Mouse (Mus musculus): ENCODE results near the gene Ccdc124. TPM values are rescaled to one million over a fixed set of nuclear protein-coding genes. Genes with fewer than 3 reads are reported as not detected.

The Ccdc124 gene
- polyA plus RNA-seq, 1 experiment from 2014 or later: 61.7 TPM

GRCm38 (mm10) chr8:70862824-70863641, 10.7 kb downstream of the Ccdc124 start, which contains the start of gene Kcnn1:
Gene Kcnn1 (minus strand): TSS chr8:70863258.
- Histone ChIP-seq H3K36me3 (ENCODE audit: control insufficient read depth, insufficient read depth) (peaks cover 7% of the 10 kb centered on the region; the same call in 1 of the 2 replicates), H3K27me3 (replicated peaks; ENCODE audit: control insufficient read depth, insufficient read depth, low read length) (peaks cover 38% of the 10 kb centered on the region), H3K4me2 (replicated peaks; ENCODE audit: low read depth) (peak within 1 kb of the TSS; percentile 67), H3K9ac (ENCODE audit: low read depth, low read length) (peak within 1 kb of the TSS; percentile 22; the same call in 1 of the 2 replicates), H3K4me1 (replicated peaks; ENCODE audit: control insufficient read depth, insufficient read depth, low read length) (peaks cover 13% of the 10 kb centered on the region; the same call in 1 of the 2 replicates), H3K9me3 (ENCODE audit: control insufficient read depth) (no peaks in the 10 kb centered on the region), H3K27ac (ENCODE audit: low read depth, low read length) (no peak within 1 kb of the TSS), H3K4me3 (ENCODE audit: low read depth, low read length) (peak within 1 kb of the TSS; percentile 33)
- ATAC-seq: no peak
- 1% methylated on average over 55 of the region's 55 CpGs for WGBS
- peak; percentile 58 for TF ChIP-seq CTCF (IDR thresholded peaks at IDR 0.05; ENCODE audit: low read depth)

- H3K27ac ChIP-seq (ENCODE audit: low read depth, low read length): no peak overlapping the region
- 38% methylated on average over 4 of the region's 4 CpGs for WGBS
- H3K27me3 ChIP-seq (replicated peaks; ENCODE audit: control insufficient read depth, insufficient read depth, low read length): peaks cover 12% of the 10 kb centered on the region
- H3K9me3 ChIP-seq (ENCODE audit: control insufficient read depth): no peaks in the 10 kb centered on the region
- no peak for ATAC-seq
- TF ChIP-seq CTCF (IDR thresholded peaks at IDR 0.05; ENCODE audit: low read depth): no peak
- no peaks in the 10 kb centered on the region for H3K36me3 ChIP-seq (ENCODE audit: control insufficient read depth, insufficient read depth)
- no peaks in the 10 kb centered on the region; the same call in 1 of the 2 replicates for H3K4me1 ChIP-seq (replicated peaks; ENCODE audit: control insufficient read depth, insufficient read depth, low read length)
- H3K4me2 ChIP-seq (replicated peaks; ENCODE audit: low read depth): no peak overlapping the region
- no peak overlapping the region for H3K9ac ChIP-seq (ENCODE audit: low read depth, low read length)
- H3K4me3 ChIP-seq (ENCODE audit: low read depth, low read length): no peak overlapping the region
Observed at GRCm38 (mm10) chr8:70857516-70857915, 16.2 kb downstream of the Ccdc124 start.

DNA sequence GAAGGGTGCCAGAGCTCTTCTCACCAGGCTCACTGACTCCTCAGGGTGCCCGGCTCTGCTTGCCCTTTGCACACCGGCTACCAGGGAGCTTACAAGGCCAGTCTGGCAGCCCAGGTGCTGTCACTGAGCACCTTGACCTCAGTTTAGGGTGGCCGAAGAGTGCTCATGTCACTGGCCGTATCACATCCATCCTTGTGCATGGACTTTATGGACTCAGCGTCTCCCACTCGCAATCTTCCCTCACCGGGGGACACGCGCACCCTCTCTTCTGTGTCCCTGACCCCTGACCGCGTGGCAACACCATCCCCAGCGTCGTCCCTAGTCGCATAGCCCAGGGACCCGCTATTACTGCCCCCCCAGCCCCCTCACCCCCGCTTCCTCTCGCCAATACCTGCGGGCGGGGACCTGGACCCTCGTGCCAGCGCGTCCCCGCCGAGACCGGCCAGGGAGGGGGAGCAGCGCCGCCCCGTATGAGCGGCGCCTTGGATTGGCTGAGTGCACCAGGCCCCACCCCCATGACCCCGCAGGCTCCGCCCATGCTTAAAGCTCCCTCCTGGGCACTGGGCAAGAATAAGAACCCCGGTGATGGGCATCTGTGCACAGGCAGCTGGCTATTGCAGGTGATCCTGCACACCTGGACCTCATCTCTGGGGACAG, 17.1 kb downstream of the Ccdc124 start:
- Histone ChIP-seq H3K4me1 (replicated peaks; ENCODE audit: control insufficient read depth, insufficient read depth, low read length) (no peaks in the 10 kb centered on the region; the same call in 1 of the 2 replicates), H3K36me3 (ENCODE audit: control insufficient read depth, insufficient read depth) (no peaks in the 10 kb centered on the region), H3K9ac (ENCODE audit: low read depth, low read length) (peak overlapping the region; percentile 27; the same call in 1 of the 2 replicates), H3K9me3 (ENCODE audit: control insufficient read depth) (no peaks in the 10 kb centered on the region), H3K4me2 (replicated peaks; ENCODE audit: low read depth) (peak overlapping the region; percentile 84), H3K4me3 (ENCODE audit: low read depth, low read length) (peak overlapping the region; percentile 45), H3K27ac (ENCODE audit: low read depth, low read length) (no peak overlapping the region), H3K27me3 (replicated peaks; ENCODE audit: control insufficient read depth, insufficient read depth, low read length) (peaks cover 4% of the 10 kb centered on the region; the same call in 1 of the 2 replicates)
- 7% methylated on average over 33 of the region's 33 CpGs for WGBS
- peak; percentile 71 for ATAC-seq
- no peak for TF ChIP-seq CTCF (IDR thresholded peaks at IDR 0.05; ENCODE audit: low read depth)

GRCm38 (mm10) chr8:70856028-70856427, 17.7 kb downstream of the Ccdc124 start:
- Histone ChIP-seq H3K36me3 (ENCODE audit: control insufficient read depth, insufficient read depth) (no peaks in the 10 kb centered on the region), H3K27ac (ENCODE audit: low read depth, low read length) (no peak overlapping the region), H3K4me3 (ENCODE audit: low read depth, low read length) (no peak overlapping the region), H3K27me3 (replicated peaks; ENCODE audit: control insufficient read depth, insufficient read depth, low read length) (no peaks in the 10 kb centered on the region), H3K9me3 (ENCODE audit: control insufficient read depth) (no peaks in the 10 kb centered on the region), H3K4me1 (replicated peaks; ENCODE audit: control insufficient read depth, insufficient read depth, low read length) (no peaks in the 10 kb centered on the region; the same call in 1 of the 2 replicates), H3K4me2 (replicated peaks; ENCODE audit: low read depth) (no peak overlapping the region), H3K9ac (ENCODE audit: low read depth, low read length) (no peak overlapping the region)
- WGBS: 71% methylated on average over 5 of the region's 5 CpGs
- no peak for TF ChIP-seq CTCF (IDR thresholded peaks at IDR 0.05; ENCODE audit: low read depth)
- no peak for ATAC-seq

DNA sequence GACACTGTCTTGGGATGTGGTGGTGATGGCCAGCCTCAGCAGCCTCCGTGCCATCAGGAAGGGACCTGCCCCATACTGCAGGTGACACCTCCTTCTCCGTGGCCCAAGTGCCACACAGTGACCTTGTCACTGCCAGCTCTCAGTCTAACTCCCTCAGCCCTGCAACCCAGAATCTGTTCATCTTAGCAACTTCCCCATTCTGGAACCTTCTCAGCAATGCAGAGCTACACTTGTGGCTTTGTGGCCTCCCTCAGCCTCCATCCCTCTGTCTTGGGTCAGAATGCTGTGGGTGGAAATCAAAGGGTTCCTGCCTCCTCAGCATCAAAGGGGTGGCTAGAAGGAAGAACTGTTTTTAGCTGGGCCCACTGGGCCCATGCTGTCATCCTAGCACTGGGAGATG, 19.9 kb downstream of the Ccdc124 start:
- ATAC-seq: no peak
- 74% methylated on average over 2 of the region's 2 CpGs for WGBS
- H3K36me3 ChIP-seq (ENCODE audit: control insufficient read depth, insufficient read depth): no peaks in the 10 kb centered on the region
- H3K9ac ChIP-seq (ENCODE audit: low read depth, low read length): no peak overlapping the region
- no peak overlapping the region for H3K4me3 ChIP-seq (ENCODE audit: low read depth, low read length)
- no peak overlapping the region for H3K27ac ChIP-seq (ENCODE audit: low read depth, low read length)
- H3K9me3 ChIP-seq (ENCODE audit: control insufficient read depth): no peaks in the 10 kb centered on the region
- no peaks in the 10 kb centered on the region for H3K27me3 ChIP-seq (replicated peaks; ENCODE audit: control insufficient read depth, insufficient read depth, low read length)
- no peaks in the 10 kb centered on the region; the same call in 1 of the 2 replicates for H3K4me1 ChIP-seq (replicated peaks; ENCODE audit: control insufficient read depth, insufficient read depth, low read length)
- TF ChIP-seq CTCF (IDR thresholded peaks at IDR 0.05; ENCODE audit: low read depth): no peak
- no peak overlapping the region for H3K4me2 ChIP-seq (replicated peaks; ENCODE audit: low read depth)

GRCm38 (mm10) chr8:70852595-70853231, 21.0 kb downstream of the Ccdc124 start:
- TF ChIP-seq CTCF (IDR thresholded peaks at IDR 0.05; ENCODE audit: low read depth): no peak
- Histone ChIP-seq H3K4me3 (ENCODE audit: low read depth, low read length) (no peak overlapping the region), H3K4me1 (replicated peaks; ENCODE audit: control insufficient read depth, insufficient read depth, low read length) (no peaks in the 10 kb centered on the region; the same call in 1 of the 2 replicates), H3K36me3 (ENCODE audit: control insufficient read depth, insufficient read depth) (no peaks in the 10 kb centered on the region), H3K27me3 (replicated peaks; ENCODE audit: control insufficient read depth, insufficient read depth, low read length) (no peaks in the 10 kb centered on the region), H3K9me3 (ENCODE audit: control insufficient read depth) (no peaks in the 10 kb centered on the region), H3K9ac (ENCODE audit: low read depth, low read length) (no peak overlapping the region), H3K27ac (ENCODE audit: low read depth, low read length) (no peak overlapping the region), H3K4me2 (replicated peaks; ENCODE audit: low read depth) (no peak overlapping the region)
- 88% methylated on average over 41 of the region's 41 CpGs for WGBS
- ATAC-seq: no peak

All from intestine, postnatal 0 days (tissue).